Comparison of ENCODE assay signal across 14 mouse cellular contexts in genomic region chr2:165332610-165333210, GRCm38 (mm10). TPM values are rescaled to one million over a fixed set of nuclear protein-coding genes. Genes with fewer than 3 reads are reported as not detected.
DNase-seq lines count a peak whose midpoint lies in the region; ATAC-seq and TF ChIP-seq lines count a peak whose summit lies in the region.
"Had no signal": no experiment of that assay in that cellular context is flagged by ENCODE, and none has a peak within 500 bp of the region (broad histone marks: within the 10 kb centered on the region; RNA-seq: fewer than 3 reads in every experiment).

No protein-coding gene starts in this region.

- H3K27ac ChIP-seq in bone marrow macrophage, adult 2 months (ENCODE audit: insufficient read depth, low read depth, low read length), result 0 out of 2 replicates have a peak overlapping the region, but pooled peaks have one; percentile 33
- no peak overlapping the region for H3K27ac ChIP-seq in liver, embryonic 14.5 days
- H3K27ac ChIP-seq: hindbrain, postnatal 0 days; limb, embryonic 13.5 days; neural tube, embryonic 13.5 days had no signal

- no peak for TF ChIP-seq CTCF in bone marrow macrophage, adult 2 months (IDR thresholded peaks at IDR 0.05; ENCODE audit: low read depth, low read length)
- no peak for TF ChIP-seq CTCF in liver, embryonic 14.5 days (IDR thresholded peaks at IDR 0.05; ENCODE audit: low read depth)

- no peak for TF ChIP-seq POLR2A in bone marrow macrophage, adult 2 months (IDR thresholded peaks at IDR 0.05; ENCODE audit: borderline replicate concordance, low read depth, low read length)

- peak; percentile 49 to 66 for DNase-seq in lung, adult 18-20 months
- DNase-seq in lung, postnatal 14 days, result no peak
- DNase-seq in liver, embryonic 14.5 days (ENCODE audit: low read depth in 3 of 3, low spot score in 3 of 3), result no peak
- peak; percentile 84 for DNase-seq in retina, postnatal 1 day
- DNase-seq in cerebellum, adult 11 months, result no peak
- no peak for DNase-seq in thymus, adult 18-20 months
- DNase-seq: cerebellum, adult 9-11 months; kidney, postnatal 10 days; right cerebral cortex, postnatal 25 days had no signal

- peak; percentile 26; the same call in 1 of the 2 replicates for ATAC-seq in liver, embryonic 14.5 days (ENCODE audit: insufficient read depth)
- ATAC-seq: hindbrain, postnatal 0 days had no signal

- no peak overlapping the region for H3K4me2 ChIP-seq in liver, embryonic 14.5 days (ENCODE audit: low read depth)
- H3K4me2 ChIP-seq: limb, embryonic 13.5 days; midbrain, embryonic 11.5 days; neural tube, embryonic 13.5 days had no signal

- peak overlapping the region; percentile 42 for H3K4me3 ChIP-seq in bone marrow macrophage, adult 2 months (ENCODE audit: insufficient read depth, low read length)
- H3K4me3 ChIP-seq in liver, embryonic 14.5 days (ENCODE audit: insufficient read depth in 1 of 2, low read depth in 2 of 2, low read length in 2 of 2), result no peak overlapping the region
- H3K4me3 ChIP-seq: limb, embryonic 13.5 days; neural tube, embryonic 13.5 days had no signal

- no peaks in the 10 kb centered on the region for H3K27me3 ChIP-seq in liver, embryonic 14.5 days (ENCODE audit: control insufficient read depth, insufficient read depth, low read length)

- no peaks in the 10 kb centered on the region for H3K36me3 ChIP-seq in liver, embryonic 14.5 days (replicated peaks; ENCODE audit: control insufficient read depth, insufficient read depth, low read depth)
- H3K36me3 ChIP-seq: limb, embryonic 13.5 days; neural tube, embryonic 13.5 days had no signal

- H3K9ac ChIP-seq in liver, embryonic 14.5 days (replicated peaks), result no peak overlapping the region
- H3K9ac ChIP-seq: limb, embryonic 13.5 days; neural tube, embryonic 13.5 days had no signal

- TF ChIP-seq EP300 in liver, embryonic 14.5 days (IDR thresholded peaks at IDR 0.05; ENCODE audit: low read depth), result no peak

- H3K9me3 ChIP-seq in liver, embryonic 14.5 days (ENCODE audit: control insufficient read depth, low read length), result no peaks in the 10 kb centered on the region
- H3K9me3 ChIP-seq: neural tube, embryonic 13.5 days had no signal

- 38% methylated on average over 14 of the region's 14 CpGs for WGBS in liver, embryonic 14.5 days (ENCODE audit: insufficient replicate concordance)

- peaks cover 40% of the 10 kb centered on the region for H3K4me1 ChIP-seq in bone marrow macrophage, adult 2 months (ENCODE audit: control insufficient read depth, insufficient read depth, low read length)
- peaks cover 0 to 2% of the 10 kb centered on the region in 2 experiments; a peak in 2 of 4 replicates for H3K4me1 ChIP-seq in liver, embryonic 14.5 days (replicated peaks; ENCODE audit: control insufficient read depth in 2 of 2, insufficient read depth in 2 of 2, low read length in 1 of 2)

RNA-seq across cellular contexts. Expression of gene Elmo2, which starts 6.4 kb away (rescaled TPM):
- 54.6 and 61.0 TPM in 2 replicates for polyA plus RNA-seq in bone marrow macrophage, adult 2 months (2012; ENCODE audit: insufficient read depth, insufficient read length, missing spikeins)
- 10.2 and 10.3 TPM in 2 replicates for polyA plus RNA-seq in liver, embryonic 14.5 days (2012; rRNA removed)
- polyA plus RNA-seq in liver, embryonic 14.5 days (2014; fragmentation: Nextera tagmentation; extraction: Ambion mirVana), result 12.4 and 13.1 TPM in 2 replicates

RNA-seq across cellular contexts. Expression of gene Zfp663, which starts 35.8 kb away (rescaled TPM):
- polyA plus RNA-seq in bone marrow macrophage, adult 2 months (2012; ENCODE audit: insufficient read depth, insufficient read length, missing spikeins), result not detected in 2 replicates
- polyA plus RNA-seq in liver, embryonic 14.5 days (2012; rRNA removed), result 0.02 and 0.03 TPM in 2 replicates
- 0.08 and 0.13 TPM in 2 replicates for polyA plus RNA-seq in liver, embryonic 14.5 days (2014; fragmentation: Nextera tagmentation; extraction: Ambion mirVana)

RNA-seq across cellular contexts. Expression of gene Slc35c2, which starts 45.0 kb away (rescaled TPM):
- polyA plus RNA-seq in bone marrow macrophage, adult 2 months (2012; ENCODE audit: insufficient read depth, insufficient read length, missing spikeins), result 44.6 and 49.8 TPM in 2 replicates
- polyA plus RNA-seq in liver, embryonic 14.5 days (2012; rRNA removed), result 20.4 and 28.3 TPM in 2 replicates
- polyA plus RNA-seq in liver, embryonic 14.5 days (2014; fragmentation: Nextera tagmentation; extraction: Ambion mirVana), result 27.3 and 31.3 TPM in 2 replicates

RNA-seq across cellular contexts. Expression of gene Zfp334, which starts 55.3 kb away (rescaled TPM):
- 0.27 and 0.36 TPM in 2 replicates for polyA plus RNA-seq in bone marrow macrophage, adult 2 months (2012; ENCODE audit: insufficient read depth, insufficient read length, missing spikeins)
- polyA plus RNA-seq in liver, embryonic 14.5 days (2012; rRNA removed), result 0.66 and 0.73 TPM in 2 replicates
- 0.89 and 1.1 TPM in 2 replicates for polyA plus RNA-seq in liver, embryonic 14.5 days (2014; fragmentation: Nextera tagmentation; extraction: Ambion mirVana)

Comparison
In these comparisons a context has a peak if more than half of its experiments do, and no peak if none do; other contexts are left out.
1. DNase-seq: peak in lung, adult 18-20 months (2 of 2) and retina, postnatal 1 day (single experiment); none in lung, postnatal 14 days (single experiment), liver, embryonic 14.5 days (0 of 3), cerebellum, adult 11 months (single experiment) and thymus, adult 18-20 months (0 of 2).